Mouse (Mus musculus): ENCODE results near the gene Fam76a. TPM values are rescaled to one million over a fixed set of nuclear protein-coding genes. Genes with fewer than 3 reads are reported as not detected.
A peak's percentile ranks its signal among the peaks of the same experiment; 100 is the strongest.

Fam76a gene
- polyA plus RNA-seq, 1 experiment from 2014 or later = 39.3 TPM

DNA sequence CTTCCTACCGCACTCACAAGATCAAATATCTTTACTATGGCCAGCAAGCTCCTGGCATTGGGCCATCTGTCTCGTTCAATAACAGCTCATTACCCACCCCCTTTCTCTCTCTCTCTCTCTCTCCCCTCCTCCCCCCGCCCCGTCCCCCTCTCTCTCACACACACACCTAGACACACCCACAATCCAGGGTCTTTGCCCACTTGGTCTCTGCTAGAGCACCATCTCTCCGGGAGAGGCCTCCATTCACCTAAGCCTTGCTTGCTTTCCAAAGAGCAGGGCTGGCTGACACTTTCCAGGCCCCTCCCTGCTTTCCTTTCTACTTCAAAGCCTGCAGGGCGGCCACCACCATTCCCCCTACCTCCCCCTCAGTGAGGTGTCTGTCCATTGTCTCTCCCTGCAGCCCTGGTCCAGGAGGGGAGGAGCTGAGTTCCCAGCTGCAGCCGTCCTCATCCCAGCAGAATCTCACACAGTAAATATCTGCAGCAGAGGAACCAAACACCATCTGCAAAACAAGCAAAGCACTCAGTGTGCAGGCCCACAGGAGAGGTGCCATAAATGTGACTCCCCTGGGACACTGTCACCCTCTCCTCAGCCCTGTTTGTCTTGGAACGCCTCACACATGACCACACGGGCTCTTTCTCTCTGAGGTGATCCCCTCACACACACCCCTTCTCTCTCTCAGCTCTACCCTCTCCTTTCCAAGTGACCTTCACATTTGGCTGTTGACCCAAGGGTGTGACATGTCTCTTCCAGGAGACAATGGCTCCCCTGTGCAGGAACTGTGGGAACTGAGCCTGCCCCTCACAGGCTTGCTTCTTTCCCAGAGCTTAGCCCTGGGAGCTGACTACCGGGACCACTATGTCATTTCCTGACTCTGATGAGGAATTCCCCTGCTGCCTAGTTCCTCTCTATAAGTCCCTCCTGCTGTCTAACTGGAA lies 36.7 kb upstream of the Fam76a start:
- no peak overlapping the region; the same call in 1 of the 2 replicates for H3K4me2 ChIP-seq
- H3K9ac ChIP-seq = no peak overlapping the region
- ATAC-seq (ENCODE audit: insufficient read depth, low FRiP score, low read depth) = peak; percentile 71

DNA sequence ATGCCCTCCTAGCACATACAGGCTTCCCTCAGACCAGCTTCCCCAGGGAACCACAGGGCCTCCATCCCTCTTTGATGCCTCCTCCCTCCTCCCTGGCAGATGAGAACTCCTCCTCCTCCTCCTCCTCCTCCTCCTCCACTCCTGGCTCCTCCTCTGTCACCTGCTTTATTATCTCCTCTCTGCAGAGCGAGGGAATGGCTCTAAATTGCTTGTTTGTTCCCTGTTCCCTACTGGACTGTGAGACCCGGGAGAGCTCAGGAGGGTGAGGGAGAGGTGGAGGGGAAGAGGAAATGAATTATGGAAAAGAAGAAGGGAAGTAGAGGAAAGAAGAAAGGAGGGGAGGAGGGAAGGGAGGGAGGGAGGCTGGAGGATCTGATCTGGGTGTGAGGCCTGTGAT lies 33.0 kb upstream of the Fam76a start:
- H3K4me2 ChIP-seq = no peak overlapping the region
- H3K27ac ChIP-seq = no peak overlapping the region
- H3K36me3 ChIP-seq = no peaks in the 10 kb centered on the region
- no peaks in the 10 kb centered on the region for H3K9me3 ChIP-seq
- peaks cover 20% of the 10 kb centered on the region; the same call in 1 of the 2 replicates for H3K4me1 ChIP-seq
- no peak for ATAC-seq (ENCODE audit: insufficient read depth, low FRiP score, low read depth)
- H3K4me3 ChIP-seq (replicated peaks) = no peak overlapping the region
- H3K27me3 ChIP-seq (replicated peaks) = no peaks in the 10 kb centered on the region
- no peak overlapping the region for H3K9ac ChIP-seq
- WGBS = 21% methylated on average over 2 of the region's 2 CpGs

More for the DNA sequence above, 36.7 kb upstream of the Fam76a start:
- Histone ChIP-seq H3K27me3 (replicated peaks) (no peaks in the 10 kb centered on the region), H3K9me3 (no peaks in the 10 kb centered on the region), H3K27ac (peak overlapping the region; percentile 80), H3K4me1 (peaks cover 29% of the 10 kb centered on the region), H3K36me3 (no peaks in the 10 kb centered on the region), H3K4me3 (replicated peaks) (no peak overlapping the region)
- WGBS = 15% methylated on average over 10 of the region's 10 CpGs

DNA sequence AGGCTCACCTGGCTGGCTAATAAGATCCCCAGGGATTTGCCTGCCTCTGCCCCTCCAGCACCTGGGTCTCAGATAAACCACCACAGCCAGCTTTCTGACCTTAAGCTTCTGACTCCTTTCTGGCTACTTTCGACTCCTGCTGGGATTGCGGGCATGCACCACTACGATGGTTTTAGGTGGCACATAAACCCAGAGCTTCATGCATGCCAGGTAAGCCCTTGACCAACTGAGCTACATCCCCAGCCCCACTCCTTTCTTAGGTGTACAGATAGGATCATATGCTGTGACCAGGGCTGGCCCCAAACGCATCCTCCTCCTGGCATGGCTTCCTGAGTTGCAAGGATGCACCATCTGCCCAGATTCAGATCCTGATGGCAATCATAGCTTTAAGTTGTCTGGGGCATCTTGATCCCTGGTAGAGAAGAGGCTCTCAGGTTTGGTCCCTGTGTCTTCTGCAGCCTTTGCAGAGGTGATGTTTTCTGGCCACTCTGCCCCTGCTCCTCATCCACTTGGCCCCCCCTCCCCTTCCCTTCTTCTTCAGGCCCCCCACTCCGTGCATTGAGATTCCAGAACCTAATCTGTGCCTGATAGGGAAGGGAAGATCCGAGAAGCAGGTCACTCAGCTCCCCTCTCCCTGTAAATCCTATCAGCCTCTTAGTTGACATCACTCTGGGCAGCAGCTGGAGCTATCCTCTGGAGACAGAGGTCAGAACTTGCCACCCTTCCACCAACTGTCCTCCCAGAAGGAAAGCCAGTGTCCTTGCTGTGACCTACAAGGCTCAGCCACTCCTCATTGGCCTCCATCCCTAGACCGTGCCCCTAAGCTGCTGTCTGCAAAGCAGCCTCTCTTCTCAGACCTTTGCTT lies 32.4 kb upstream of the Fam76a start:
- Histone ChIP-seq H3K4me1 (peaks cover 13% of the 10 kb centered on the region; the same call in 1 of the 2 replicates), H3K9ac (no peak overlapping the region), H3K27me3 (replicated peaks) (no peaks in the 10 kb centered on the region), H3K9me3 (no peaks in the 10 kb centered on the region), H3K36me3 (no peaks in the 10 kb centered on the region), H3K4me2 (no peak overlapping the region), H3K4me3 (replicated peaks) (no peak overlapping the region), H3K27ac (no peak overlapping the region)
- ATAC-seq (ENCODE audit: insufficient read depth, low FRiP score, low read depth) = no peak
- WGBS = 63% methylated on average over 7 of the region's 7 CpGs

- H3K4me1 ChIP-seq = peaks cover 10% of the 10 kb centered on the region
- H3K27ac ChIP-seq = no peak overlapping the region
- H3K9ac ChIP-seq = no peak overlapping the region
- no peak overlapping the region for H3K4me2 ChIP-seq
- WGBS = 33% methylated on average over 2 of the region's 2 CpGs
- no peaks in the 10 kb centered on the region for H3K27me3 ChIP-seq (replicated peaks)
- no peak for ATAC-seq (ENCODE audit: insufficient read depth, low FRiP score, low read depth)
- no peak overlapping the region for H3K4me3 ChIP-seq (replicated peaks)
- H3K36me3 ChIP-seq = no peaks in the 10 kb centered on the region
- no peaks in the 10 kb centered on the region for H3K9me3 ChIP-seq
Observed at GRCm38 (mm10) chr4:132950999-132951398, 28.6 kb upstream of the Fam76a start.

DNA sequence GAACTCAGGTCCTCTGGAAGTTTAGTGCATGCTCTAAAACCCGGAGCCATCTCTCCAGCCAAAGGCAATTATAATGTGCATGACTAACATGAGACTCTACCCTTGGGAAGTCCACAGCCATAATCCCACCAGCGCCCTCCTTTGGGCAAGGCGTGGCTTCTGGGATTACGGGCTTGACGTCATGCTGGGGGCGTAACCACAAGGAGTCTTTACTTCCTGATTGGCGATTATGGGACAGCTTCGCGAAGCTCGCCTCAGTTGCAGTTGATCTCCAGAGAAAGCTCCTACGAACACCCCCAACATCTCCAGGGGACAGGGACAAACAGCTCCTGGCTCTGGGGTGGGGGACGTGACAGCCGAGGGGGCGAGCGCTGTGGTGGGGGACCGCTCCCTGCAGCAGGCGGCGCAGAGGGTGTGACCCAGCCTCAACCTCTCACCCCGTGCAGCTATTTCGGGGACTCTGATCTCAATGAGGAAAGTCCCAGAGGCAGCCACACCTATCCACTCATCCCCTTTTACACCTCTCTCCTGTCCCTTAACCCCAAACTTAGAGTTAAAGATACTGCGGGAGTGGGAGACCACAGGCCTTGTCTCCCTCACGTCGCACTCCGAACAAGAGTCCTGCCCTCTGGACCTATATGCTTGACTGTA lies 27.6 kb upstream of the Fam76a start:
- Histone ChIP-seq H3K4me3 (replicated peaks) (no peak overlapping the region), H3K4me1 (peaks cover 19% of the 10 kb centered on the region), H3K27me3 (replicated peaks) (no peaks in the 10 kb centered on the region), H3K9ac (no peak overlapping the region), H3K4me2 (peak overlapping the region; percentile 42; the same call in 1 of the 2 replicates), H3K36me3 (no peaks in the 10 kb centered on the region), H3K27ac (no peak overlapping the region), H3K9me3 (no peaks in the 10 kb centered on the region)
- ATAC-seq (ENCODE audit: insufficient read depth, low FRiP score, low read depth) = no peak
- 43% methylated on average over 24 of the region's 24 CpGs for WGBS

DNA sequence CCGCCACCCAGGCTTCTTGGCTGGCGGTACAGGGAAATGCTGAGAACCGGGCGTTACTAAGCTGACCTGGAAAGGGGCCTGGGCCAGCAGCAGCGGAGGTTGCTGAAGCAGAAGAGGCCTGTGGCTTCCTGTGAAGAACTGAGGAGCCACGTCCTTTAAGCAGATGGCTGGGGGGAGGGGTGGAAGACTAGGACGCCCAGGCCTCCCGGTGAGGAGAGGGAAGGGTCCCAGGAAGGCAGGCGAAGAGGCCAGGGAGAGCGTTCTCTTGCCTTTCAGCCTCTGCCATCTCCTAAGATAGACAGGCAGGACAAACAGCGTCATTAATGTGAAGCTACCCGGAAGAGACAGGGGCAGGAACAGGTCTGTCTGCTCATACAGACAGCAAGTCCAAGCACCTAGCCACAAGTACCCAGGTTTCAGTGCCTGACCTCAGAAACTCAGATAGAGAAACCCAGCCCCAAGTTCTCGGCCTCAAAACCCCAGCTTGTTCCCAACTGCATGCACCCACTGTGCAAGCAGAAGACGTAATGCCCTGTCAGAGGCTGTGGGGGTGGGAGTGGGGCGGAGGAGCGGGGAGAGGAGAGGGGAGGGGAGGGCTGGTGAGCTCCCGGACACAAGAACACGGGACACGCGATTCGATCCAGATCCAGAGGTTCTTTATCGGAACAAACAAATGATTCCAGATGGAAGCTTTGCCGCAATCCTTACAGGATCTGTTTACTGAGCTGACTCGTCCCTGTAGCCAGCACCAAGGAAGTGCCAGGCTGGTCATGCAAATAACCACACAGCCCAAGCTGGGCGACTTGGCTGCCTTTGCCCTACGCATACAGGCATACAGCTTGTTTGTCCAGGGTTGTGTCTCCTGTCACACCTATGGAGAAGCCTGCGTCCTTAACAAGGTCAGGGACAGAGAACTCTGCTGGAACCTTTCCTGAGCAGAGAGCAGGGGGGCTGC lies 24.0 kb upstream of the Fam76a start:
- 11% methylated on average over 27 of the region's 27 CpGs for WGBS
- H3K27me3 ChIP-seq (replicated peaks) = no peaks in the 10 kb centered on the region
- H3K9ac ChIP-seq = no peak overlapping the region
- H3K4me2 ChIP-seq = peak overlapping the region; percentile 47
- H3K27ac ChIP-seq = peak overlapping the region; percentile 74
- H3K9me3 ChIP-seq = no peaks in the 10 kb centered on the region
- H3K4me3 ChIP-seq (replicated peaks) = peak overlapping the region; percentile 11; the same call in 1 of the 2 replicates
- no peaks in the 10 kb centered on the region for H3K36me3 ChIP-seq
- peak; percentile 51; the same call in 1 of the 2 replicates for ATAC-seq (ENCODE audit: insufficient read depth, low FRiP score, low read depth)
- H3K4me1 ChIP-seq = peaks cover 20% of the 10 kb centered on the region

GRCm38 (mm10) chr4:132945261-132946046 lies 23.1 kb upstream of the Fam76a start:
- H3K4me2 ChIP-seq = peak overlapping the region; percentile 47
- H3K9me3 ChIP-seq = no peaks in the 10 kb centered on the region
- 0 out of 2 replicates have a peak overlapping the region, but pooled peaks have one; percentile 11 for H3K4me3 ChIP-seq (replicated peaks)
- no peak overlapping the region for H3K9ac ChIP-seq
- ATAC-seq (ENCODE audit: insufficient read depth, low FRiP score, low read depth) = peak; percentile 66
- H3K27ac ChIP-seq = peak overlapping the region; percentile 74
- H3K27me3 ChIP-seq (replicated peaks) = no peaks in the 10 kb centered on the region
- WGBS = 6% methylated on average over 15 of the region's 15 CpGs
- H3K36me3 ChIP-seq = no peaks in the 10 kb centered on the region
- H3K4me1 ChIP-seq = peaks cover 20% of the 10 kb centered on the region

- Histone ChIP-seq H3K9me3 (no peaks in the 10 kb centered on the region), H3K4me1 (peaks cover 20% of the 10 kb centered on the region), H3K27me3 (replicated peaks) (no peaks in the 10 kb centered on the region), H3K9ac (no peak overlapping the region), H3K27ac (no peak overlapping the region), H3K4me3 (replicated peaks) (no peak overlapping the region), H3K4me2 (no peak overlapping the region), H3K36me3 (no peaks in the 10 kb centered on the region)
- no peak for ATAC-seq (ENCODE audit: insufficient read depth, low FRiP score, low read depth)
- 58% methylated on average over 4 of the region's 4 CpGs for WGBS
Observed at GRCm38 (mm10) chr4:132944776-132945175, 22.4 kb upstream of the Fam76a start.

GRCm38 (mm10) chr4:132944106-132944505 lies 21.7 kb upstream of the Fam76a start:
- Histone ChIP-seq H3K4me3 (replicated peaks) (no peak overlapping the region), H3K4me2 (no peak overlapping the region), H3K9me3 (no peaks in the 10 kb centered on the region), H3K27me3 (replicated peaks) (no peaks in the 10 kb centered on the region), H3K9ac (no peak overlapping the region), H3K36me3 (no peaks in the 10 kb centered on the region), H3K27ac (no peak overlapping the region), H3K4me1 (peaks cover 20% of the 10 kb centered on the region)
- WGBS = 57% methylated on average over 12 of the region's 12 CpGs
- no peak for ATAC-seq (ENCODE audit: insufficient read depth, low FRiP score, low read depth)

DNA sequence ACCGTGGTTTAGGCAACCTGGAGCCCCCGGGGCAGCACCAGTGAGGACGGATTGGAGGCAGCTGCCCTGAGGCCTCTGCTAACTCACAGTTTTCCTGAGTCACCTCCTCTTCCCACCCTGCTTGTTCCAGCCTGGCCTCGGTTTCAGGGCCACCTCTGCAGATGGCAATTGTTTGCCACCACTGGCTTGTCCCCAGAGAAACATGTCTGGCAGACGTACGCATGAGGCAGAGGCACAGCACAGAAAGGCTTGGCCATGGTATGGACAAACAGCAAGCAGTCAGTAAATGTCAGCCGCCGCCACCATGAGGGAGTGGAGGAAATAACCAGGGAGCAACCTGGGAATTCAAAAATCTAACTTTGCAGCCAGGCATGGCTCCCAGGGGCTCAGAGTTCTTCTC lies 20.7 kb upstream of the Fam76a start:
- Histone ChIP-seq H3K4me2 (no peak overlapping the region), H3K4me1 (peaks cover 24% of the 10 kb centered on the region), H3K9ac (no peak overlapping the region), H3K27ac (no peak overlapping the region), H3K36me3 (no peaks in the 10 kb centered on the region), H3K9me3 (no peaks in the 10 kb centered on the region), H3K4me3 (replicated peaks) (no peak overlapping the region), H3K27me3 (replicated peaks) (no peaks in the 10 kb centered on the region)
- WGBS = 65% methylated on average over 8 of the region's 8 CpGs
- ATAC-seq (ENCODE audit: insufficient read depth, low FRiP score, low read depth) = no peak
